Mouse (Mus musculus): ENCODE measurements at regions not wholly inside any gene's neighbourhood (a gene's known extent, or its start where the extent isn't known, plus 50 kb on each side); places are given as distances from the start of the nearest gene placed in this dataset.

- no peak overlapping the region for H3K4me3 ChIP-seq (ENCODE audit: low read length)
- 52% methylated on average over 6 of the region's 6 CpGs for WGBS
Measured at GRCm38 (mm10) chr13:78602211-78602860, 402.8 kb upstream of the Nr2f1 start.

DNA sequence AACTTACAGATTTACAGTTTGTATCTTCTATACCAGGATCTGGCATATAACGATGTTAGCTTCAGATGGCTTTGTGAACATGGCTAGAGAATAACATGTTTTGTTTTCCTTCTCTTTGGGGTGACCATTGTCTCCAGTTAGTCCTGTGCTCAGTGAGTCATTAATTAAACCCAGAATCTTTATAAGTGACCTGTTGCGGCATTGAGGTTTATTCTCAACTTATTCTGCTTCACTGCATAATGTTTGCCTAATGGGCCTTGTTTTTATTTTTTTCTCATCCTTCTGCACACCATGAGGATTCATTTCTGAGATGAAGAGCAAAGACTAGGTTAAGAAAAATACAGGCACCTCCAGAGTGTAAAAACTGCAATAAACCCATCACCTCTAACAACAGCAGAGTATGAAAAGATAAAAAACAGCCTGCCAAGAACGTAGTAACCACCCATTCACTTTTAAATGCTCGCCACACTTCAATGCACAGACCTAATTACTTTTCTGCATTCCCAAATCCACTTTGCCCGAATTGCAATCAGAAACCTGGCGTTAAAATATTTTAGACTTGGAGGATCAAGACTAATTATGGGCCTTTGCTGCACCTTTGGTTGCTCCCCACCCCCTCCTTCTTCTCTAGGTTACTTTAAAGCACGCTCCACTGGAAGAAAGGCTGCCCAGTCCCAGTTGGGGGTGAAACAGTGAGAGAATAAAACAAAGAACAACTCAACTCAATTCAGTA lies 381.5 kb upstream of the Nr2f1 start:
- H3K27ac ChIP-seq = no peak overlapping the region
- H3K4me3 ChIP-seq (ENCODE audit: low read length) = no peak overlapping the region
- H3K4me2 ChIP-seq (ENCODE audit: low read depth, low read length) = no peak overlapping the region
- H3K9me3 ChIP-seq (ENCODE audit: low read length) = no peaks in the 10 kb centered on the region
- no peaks in the 10 kb centered on the region for H3K4me1 ChIP-seq (ENCODE audit: insufficient read depth, low read length)
- ATAC-seq (peak; percentile 61; the same call in 1 of the 2 replicates), DNase-seq (ENCODE audit: low spot score) (peak; percentile 51)
- H3K27me3 ChIP-seq (ENCODE audit: insufficient read depth, low read length) = no peaks in the 10 kb centered on the region
- TF ChIP-seq CTCF (IDR thresholded peaks at IDR 0.05; ENCODE audit: low read depth) = no peak
- no peaks in the 10 kb centered on the region for H3K36me3 ChIP-seq (ENCODE audit: insufficient read depth, low read length)
- no peak overlapping the region for H3K9ac ChIP-seq (replicated peaks; ENCODE audit: low read length)
- WGBS = 20% methylated on average over 7 of the region's 7 CpGs

More at GRCm38 (mm10) chr13:78602211-78602860, 402.8 kb upstream of the Nr2f1 start:
- ATAC-seq = peak; percentile 71
- DNase-seq (ENCODE audit: low spot score) = peak; percentile 30
- Histone ChIP-seq H3K27me3 (ENCODE audit: insufficient read depth, low read length) (no peaks in the 10 kb centered on the region), H3K27ac (no peak overlapping the region), H3K4me2 (ENCODE audit: low read depth, low read length) (no peak overlapping the region), H3K9ac (replicated peaks; ENCODE audit: low read length) (no peak overlapping the region), H3K36me3 (ENCODE audit: insufficient read depth, low read length) (no peaks in the 10 kb centered on the region), H3K4me1 (ENCODE audit: insufficient read depth, low read length) (no peaks in the 10 kb centered on the region), H3K9me3 (ENCODE audit: low read length) (no peaks in the 10 kb centered on the region)
- no peak for TF ChIP-seq CTCF (IDR thresholded peaks at IDR 0.05; ENCODE audit: low read depth)

GRCm38 (mm10) chr13:78577497-78577896 lies 377.9 kb upstream of the Nr2f1 start:
- no peak for TF ChIP-seq CTCF (IDR thresholded peaks at IDR 0.05; ENCODE audit: low read depth)
- H3K27me3 ChIP-seq (ENCODE audit: insufficient read depth, low read length) = no peaks in the 10 kb centered on the region
- no peaks in the 10 kb centered on the region for H3K4me1 ChIP-seq (ENCODE audit: insufficient read depth, low read length)
- H3K27ac ChIP-seq = no peak overlapping the region
- no peak for ATAC-seq
- no peaks in the 10 kb centered on the region for H3K9me3 ChIP-seq (ENCODE audit: low read length)
- no peaks in the 10 kb centered on the region for H3K36me3 ChIP-seq (ENCODE audit: insufficient read depth, low read length)
- WGBS = 80% methylated on average over 1 of the region's 1 CpGs
- H3K4me2 ChIP-seq (ENCODE audit: low read depth, low read length) = no peak overlapping the region
- no peak for DNase-seq (ENCODE audit: low spot score)
- no peak overlapping the region for H3K9ac ChIP-seq (replicated peaks; ENCODE audit: low read length)
- H3K4me3 ChIP-seq (ENCODE audit: low read length) = no peak overlapping the region

- Histone ChIP-seq H3K4me1 (ENCODE audit: insufficient read depth, low read length) (no peaks in the 10 kb centered on the region), H3K36me3 (ENCODE audit: insufficient read depth, low read length) (no peaks in the 10 kb centered on the region), H3K4me2 (ENCODE audit: low read depth, low read length) (no peak overlapping the region), H3K27ac (no peak overlapping the region), H3K9ac (replicated peaks; ENCODE audit: low read length) (no peak overlapping the region), H3K27me3 (ENCODE audit: insufficient read depth, low read length) (no peaks in the 10 kb centered on the region), H3K9me3 (ENCODE audit: low read length) (no peaks in the 10 kb centered on the region), H3K4me3 (ENCODE audit: low read length) (no peak overlapping the region)
- no peak for TF ChIP-seq CTCF (IDR thresholded peaks at IDR 0.05; ENCODE audit: low read depth)
- WGBS = 21% methylated on average over 9 of the region's 9 CpGs
- 0 out of 2 replicates have a peak, but pooled peaks have one; percentile 32 for ATAC-seq
- DNase-seq (ENCODE audit: low spot score) = peak; percentile 11
Measured at GRCm38 (mm10) chr13:78576300-78577296, 377.0 kb upstream of the Nr2f1 start.

GRCm38 (mm10) chr13:78571093-78571492 lies 371.5 kb upstream of the Nr2f1 start:
- Histone ChIP-seq H3K4me3 (ENCODE audit: low read length) (no peak overlapping the region), H3K27me3 (ENCODE audit: insufficient read depth, low read length) (no peaks in the 10 kb centered on the region), H3K36me3 (ENCODE audit: insufficient read depth, low read length) (no peaks in the 10 kb centered on the region), H3K9ac (replicated peaks; ENCODE audit: low read length) (no peak overlapping the region), H3K27ac (no peak overlapping the region), H3K9me3 (ENCODE audit: low read length) (no peaks in the 10 kb centered on the region), H3K4me1 (ENCODE audit: insufficient read depth, low read length) (no peaks in the 10 kb centered on the region), H3K4me2 (ENCODE audit: low read depth, low read length) (no peak overlapping the region)
- DNase-seq (ENCODE audit: low spot score) = no peak
- TF ChIP-seq CTCF (IDR thresholded peaks at IDR 0.05; ENCODE audit: low read depth) = no peak
- no peak for ATAC-seq
- 74% methylated on average over 2 of the region's 2 CpGs for WGBS

DNA sequence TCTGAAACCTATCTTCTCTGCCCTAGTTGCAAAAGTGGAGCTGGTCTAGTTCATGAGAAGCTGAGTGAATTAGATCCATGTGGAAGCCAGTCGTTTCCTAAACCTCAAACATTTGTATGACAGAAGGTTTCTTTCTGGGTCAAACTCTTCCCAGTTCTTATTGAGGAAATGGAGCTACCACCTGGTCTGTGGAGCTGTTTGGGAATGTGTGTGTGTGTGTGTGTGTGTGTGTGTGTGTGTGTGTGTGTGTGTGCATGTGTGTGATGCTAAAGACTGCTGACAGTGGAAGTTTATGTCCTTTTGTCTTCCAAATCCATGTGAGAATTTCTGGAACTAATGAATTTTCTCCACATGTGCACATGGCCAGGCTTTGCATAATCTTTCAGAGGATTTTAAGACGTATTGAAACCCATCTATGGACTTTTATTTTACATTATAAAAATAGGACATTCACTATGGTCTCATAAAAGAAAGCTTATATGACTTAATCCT lies 324.9 kb upstream of the Nr2f1 start:
- H3K4me2 ChIP-seq (ENCODE audit: low read depth, low read length) = no peak overlapping the region
- no peak overlapping the region for H3K27ac ChIP-seq
- no peak for TF ChIP-seq CTCF (IDR thresholded peaks at IDR 0.05; ENCODE audit: low read depth)
- 43% methylated on average over 2 of the region's 2 CpGs for WGBS
- no peaks in the 10 kb centered on the region for H3K4me1 ChIP-seq (ENCODE audit: insufficient read depth, low read length)
- no peak for ATAC-seq
- no peak overlapping the region for H3K9ac ChIP-seq (replicated peaks; ENCODE audit: low read length)
- H3K36me3 ChIP-seq (ENCODE audit: insufficient read depth, low read length) = no peaks in the 10 kb centered on the region
- H3K4me3 ChIP-seq (ENCODE audit: low read length) = no peak overlapping the region
- no peak for DNase-seq (ENCODE audit: low spot score)
- no peaks in the 10 kb centered on the region for H3K27me3 ChIP-seq (ENCODE audit: insufficient read depth, low read length)
- H3K9me3 ChIP-seq (ENCODE audit: low read length) = no peaks in the 10 kb centered on the region

Measured in hindbrain, postnatal 0 days (tissue).